8 mouse cellular contexts compared by ENCODE assay signal in the genomic region with DNA sequence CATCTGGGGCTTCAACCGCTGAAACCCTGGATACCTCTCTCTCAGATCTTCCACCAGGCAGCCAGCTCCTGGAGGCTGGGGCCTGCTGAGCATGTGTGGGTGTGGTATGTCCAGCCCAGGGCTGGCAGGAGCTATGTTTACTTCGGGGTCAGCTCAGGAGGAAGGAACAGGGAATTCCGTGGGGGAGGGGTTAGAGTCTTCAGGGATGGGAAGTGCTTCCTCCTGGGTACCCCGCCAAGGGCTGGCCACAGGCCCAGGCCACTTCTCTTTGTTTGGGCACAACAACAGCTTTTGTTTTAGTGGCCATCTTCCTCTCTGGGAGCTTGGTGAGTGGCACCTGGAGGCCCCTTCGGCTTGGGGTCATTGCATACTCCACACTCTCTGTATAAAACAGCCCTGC. TPM values are rescaled to one million over a fixed set of nuclear protein-coding genes. Genes with fewer than 3 reads are reported as not detected.
DNase-seq lines count a peak whose midpoint lies in the region; ATAC-seq and TF ChIP-seq lines count a peak whose summit lies in the region.
"Had no signal": no experiment of that assay in that cellular context is flagged by ENCODE, and none has a peak within 500 bp of the region (broad histone marks: within the 10 kb centered on the region; RNA-seq: fewer than 3 reads in every experiment).

No protein-coding gene starts in this region.

- H3K4me2 ChIP-seq in myocyte (ENCODE audit: low read depth): peak overlapping the region; percentile 32
- H3K4me2 ChIP-seq: limb, embryonic 15.5 days had no signal

- no peaks in the 10 kb centered on the region for H3K27me3 ChIP-seq in heart, embryonic 10.5 days (ENCODE audit: insufficient read depth, poor library complexity, severe bottlenecking)
- H3K27me3 ChIP-seq in myocyte (ENCODE audit: control insufficient read depth, insufficient read depth, insufficient read length): no peaks in the 10 kb centered on the region
- H3K27me3 ChIP-seq: limb, embryonic 15.5 days had no signal

- peaks cover 48% of the 10 kb centered on the region for H3K79me2 ChIP-seq in myocyte (ENCODE audit: control insufficient read depth, insufficient read depth)

- WGBS in heart, embryonic 10.5 days: 11% methylated on average over 5 of the region's 5 CpGs

- H3K9me3 ChIP-seq in heart, embryonic 10.5 days: no peaks in the 10 kb centered on the region
- H3K9me3 ChIP-seq: limb, embryonic 15.5 days had no signal

- peak; percentile 68 for DNase-seq in MN1 (ENCODE audit: low spot score)
- peak; percentile 66 for DNase-seq in adrenal gland, adult 8-10 months
- peak; percentile 82 for DNase-seq in heart, embryonic 10.5 days (ENCODE audit: low spot score)
- peak; percentile 88 for DNase-seq in kidney, postnatal 10 days
- no peak for DNase-seq in frontal cortex, postnatal 14 days (ENCODE audit: low spot score in 2 of 2)

- ATAC-seq in inflammation-experienced regulatory T-cells, adult 6 months: no peak

- H3K4me1 ChIP-seq in heart, embryonic 10.5 days: peaks cover 82% of the 10 kb centered on the region

- H3K36me3 ChIP-seq in heart, embryonic 10.5 days: no peaks in the 10 kb centered on the region
- H3K36me3 ChIP-seq in myocyte (ENCODE audit: control insufficient read depth, insufficient read depth): no peaks in the 10 kb centered on the region
- H3K36me3 ChIP-seq: limb, embryonic 15.5 days had no signal

- H3K4me3 ChIP-seq in heart, embryonic 10.5 days: peak overlapping the region; percentile 20; the same call in 1 of the 2 replicates
- H3K4me3 ChIP-seq in myocyte: no peak overlapping the region
- H3K4me3 ChIP-seq: limb, embryonic 15.5 days had no signal

- no peak overlapping the region for H3ac ChIP-seq in myocyte (ENCODE audit: control insufficient read depth, insufficient read length)

- TF ChIP-seq POLR2A in myocyte (IDR thresholded peaks at IDR 0.05; ENCODE audit: insufficient read length, low read depth): no peak

- H3K27ac ChIP-seq in heart, embryonic 10.5 days: peak overlapping the region; percentile 62
- H3K27ac ChIP-seq: limb, embryonic 15.5 days had no signal

TF ChIP-seq in myocyte, 11 proteins besides CTCF, POLR2A, EP300 and RAD21:
- TF ChIP-seq REST (IDR thresholded peaks at IDR 0.05; ENCODE audit: insufficient read depth, insufficient read length) (no peak), TCF3 (IDR thresholded peaks at IDR 0.05; ENCODE audit: insufficient read length, low read depth) (no peak), MYOD1 (IDR thresholded peaks at IDR 0.05; ENCODE audit: control insufficient read depth in 1 of 3, insufficient read length in 2 of 3, low read depth in 2 of 3) (no peak), MAX (IDR thresholded peaks at IDR 0.05; ENCODE audit: low read depth) (no peak), POLR2AphosphoS2 (IDR thresholded peaks at IDR 0.05; ENCODE audit: insufficient read length, low read depth) (no peak), CEBPB (IDR thresholded peaks at IDR 0.05; ENCODE audit: insufficient read depth, poor library complexity, severe bottlenecking) (no peak), SRF (IDR thresholded peaks at IDR 0.05; ENCODE audit: control insufficient read depth, insufficient read length, low read depth) (no peak), TCF12 (IDR thresholded peaks at IDR 0.05; ENCODE audit: insufficient read depth, poor library complexity, severe bottlenecking) (no peak), E2F4 (IDR thresholded peaks at IDR 0.05; ENCODE audit: insufficient read depth) (no peak), MYOG (IDR thresholded peaks at IDR 0.05; ENCODE audit: control insufficient read depth in 1 of 3, insufficient read depth in 1 of 3, insufficient read length in 2 of 3, low read depth in 2 of 3) (no peak), USF1 (IDR thresholded peaks at IDR 0.05; ENCODE audit: low read depth) (no peak)

RNA-seq across cellular contexts. Expression of a gene that starts 8.3 kb away (rescaled TPM):
- total RNA-seq in adrenal gland, adult 8-10 months (2022): not detected
- 1.9 and 3.0 TPM in 2 replicates for polyA plus RNA-seq in heart, embryonic 10.5 days (2016; fragmentation: Nextera tagmentation; extraction: Ambion mirVana)
- polyA plus RNA-seq in myocyte (2012; fragmentation: generic; extraction: Trizol): 4.7 TPM
- polyA plus RNA-seq in inflammation-experienced regulatory T-cells, adult 6 months (2017; shearing (Covaris generic)): 1 to 10 TPM in 1 of 3 experiments, under 1 TPM in 2; 0.78 to 1.8 (median 0.83) TPM

RNA-seq across cellular contexts. Expression of a gene that starts 21.7 kb away (rescaled TPM):
- total RNA-seq in adrenal gland, adult 8-10 months (2022): 10 to 100 TPM in 2 of 4 experiments, 1 to 10 TPM in 2; 7.7 to 13.1 (median 9.1) TPM
- 1,001 and 1,694 TPM in 2 replicates for polyA plus RNA-seq in heart, embryonic 10.5 days (2016; fragmentation: Nextera tagmentation; extraction: Ambion mirVana)
- polyA plus RNA-seq in myocyte (2012; fragmentation: generic; extraction: Trizol): 0.29 TPM
- polyA plus RNA-seq in inflammation-experienced regulatory T-cells, adult 6 months (2017; shearing (Covaris generic)): 1 to 10 TPM; 1.5 to 2.2 (median 1.5) TPM

RNA-seq across cellular contexts. Expression of a gene that starts 21.8 kb away (rescaled TPM):
- 10 to 100 TPM; 47.7 to 87.4 (median 66.3) TPM for total RNA-seq in adrenal gland, adult 8-10 months (2022)
- polyA plus RNA-seq in heart, embryonic 10.5 days (2016; fragmentation: Nextera tagmentation; extraction: Ambion mirVana): 58.4 and 61.0 TPM in 2 replicates
- 68.4 TPM for polyA plus RNA-seq in myocyte (2012; fragmentation: generic; extraction: Trizol)
- polyA plus RNA-seq in inflammation-experienced regulatory T-cells, adult 6 months (2017; shearing (Covaris generic)): 100 to 1,000 TPM in 2 of 3 experiments, 10 to 100 TPM in 1; 89.4 to 181 (median 130) TPM

RNA-seq across cellular contexts. Expression of a gene that starts 26.8 kb away (rescaled TPM):
- 1 to 10 TPM; 1.0 to 4.2 (median 2.6) TPM for total RNA-seq in adrenal gland, adult 8-10 months (2022)
- 0.16 and 0.57 TPM in 2 replicates for polyA plus RNA-seq in heart, embryonic 10.5 days (2016; fragmentation: Nextera tagmentation; extraction: Ambion mirVana)
- polyA plus RNA-seq in myocyte (2012; fragmentation: generic; extraction: Trizol): 0.64 TPM
- 1 to 10 TPM in 1 of 3 experiments, under 1 TPM in 1, not detected in 1; 0.23 to 1.9 TPM for polyA plus RNA-seq in inflammation-experienced regulatory T-cells, adult 6 months (2017; shearing (Covaris generic))

Comparison
In these comparisons a context has a peak if more than half of its experiments do, and no peak if none do; other contexts are left out.
1. DNase-seq: peak in MN1 (single experiment), adrenal gland, adult 8-10 months (single experiment), heart, embryonic 10.5 days (single experiment) and kidney, postnatal 10 days (single experiment); none in frontal cortex, postnatal 14 days (0 of 2).
2. RNA of a gene that starts 21.7 kb away (polyA plus RNA-seq): 1,001 to 1,694 TPM in heart, embryonic 10.5 days; 1.5 to 2.2 TPM in inflammation-experienced regulatory T-cells, adult 6 months and 0.29 TPM in myocyte (single experiment); every median in the first group is over 100 times any median in the second.